Mouse (Mus musculus) c-Kit-positive CD71-positive TER-119-positive erythroid progenitor cells, embryonic 14.5 days (primary cell): ENCODE data around the gene Itpka.
A peak's percentile ranks its signal among the peaks of the same experiment; 100 is the strongest.

Source experiments
- DNase-seq: peaks from one replicate; pipeline ENCODE4 v3.0.0-alpha.2; 2013; ENCODE audit warnings: low spot score

Itpka gene

DNA sequence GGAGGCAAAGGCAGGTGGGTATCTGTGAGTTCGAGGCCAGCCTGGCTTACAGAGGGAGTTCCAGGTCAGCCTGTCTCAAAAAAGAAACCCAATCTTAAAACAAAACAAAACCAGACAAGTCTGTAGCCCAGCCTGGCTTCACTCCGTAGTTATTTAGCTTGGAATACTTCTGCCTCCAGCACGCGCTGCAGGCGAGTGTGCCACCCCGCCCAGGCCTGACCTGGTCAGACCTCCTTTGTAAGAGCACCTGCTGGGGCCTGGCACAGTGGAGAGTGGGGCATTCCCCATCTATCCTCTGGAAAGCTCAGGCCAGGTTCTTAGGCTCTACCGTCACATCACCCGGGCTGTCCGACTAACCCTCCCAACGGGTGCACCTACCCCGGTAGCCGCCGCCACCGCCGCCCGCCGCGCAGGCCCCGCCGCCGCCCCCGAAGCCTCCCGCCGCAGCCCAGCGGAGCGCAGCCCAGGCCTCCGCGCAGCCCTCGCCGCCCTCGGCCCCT lies 15.5 kb downstream of the Itpka start:
- no peak for DNase-seq

- no peak for DNase-seq
Observed at GRCm38 (mm10) chr2:119758101-119758843, 16.1 kb downstream of the Itpka start.

DNA sequence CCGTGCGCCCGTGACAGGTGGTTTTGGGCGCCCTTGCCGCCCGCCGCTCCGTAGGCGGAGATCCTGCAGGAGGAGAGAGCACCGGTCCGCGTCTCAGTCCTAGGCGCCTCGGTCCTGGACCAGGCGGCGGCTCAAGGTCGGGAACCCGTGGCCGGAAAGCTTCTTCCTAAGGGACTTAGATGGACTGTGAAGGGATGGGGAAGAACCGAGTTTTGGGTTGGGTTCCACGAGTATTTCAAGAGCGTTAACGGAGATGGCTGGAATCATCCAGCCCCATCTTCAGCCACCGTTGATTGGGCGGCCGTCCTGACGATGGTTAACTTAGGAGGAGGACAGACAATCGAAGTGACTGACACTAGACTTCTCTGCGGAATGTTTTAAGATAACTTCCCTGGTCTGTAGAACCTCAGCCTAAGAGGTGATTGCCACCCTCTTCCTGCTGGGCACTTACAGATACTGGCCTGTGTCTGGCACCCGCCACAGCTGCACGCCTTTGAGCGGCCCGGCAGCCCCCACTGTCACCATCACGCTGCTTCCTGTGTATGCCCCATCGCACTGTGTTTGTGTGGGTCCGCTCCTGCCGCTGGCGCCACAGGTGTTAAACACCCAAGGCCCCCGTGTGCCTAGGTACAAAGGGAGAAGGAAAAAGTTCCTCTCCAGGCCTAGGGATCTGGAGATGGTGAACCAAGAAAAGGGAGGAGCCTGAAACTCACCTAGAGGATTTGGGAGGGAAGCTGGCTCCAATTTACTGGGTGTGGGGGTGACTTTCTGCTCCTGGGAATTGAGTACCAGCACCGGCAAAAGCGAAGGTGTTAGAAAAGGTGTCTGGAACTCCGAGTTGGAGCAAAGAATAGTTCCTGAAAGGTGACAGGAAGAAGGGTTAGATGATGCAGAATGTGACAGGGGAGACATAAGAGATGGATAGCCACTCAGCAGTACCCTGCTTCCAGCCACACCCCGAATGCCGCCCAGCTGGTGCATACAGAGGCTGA lies 17.0 kb downstream of the Itpka start:
- no peak for DNase-seq

DNA sequence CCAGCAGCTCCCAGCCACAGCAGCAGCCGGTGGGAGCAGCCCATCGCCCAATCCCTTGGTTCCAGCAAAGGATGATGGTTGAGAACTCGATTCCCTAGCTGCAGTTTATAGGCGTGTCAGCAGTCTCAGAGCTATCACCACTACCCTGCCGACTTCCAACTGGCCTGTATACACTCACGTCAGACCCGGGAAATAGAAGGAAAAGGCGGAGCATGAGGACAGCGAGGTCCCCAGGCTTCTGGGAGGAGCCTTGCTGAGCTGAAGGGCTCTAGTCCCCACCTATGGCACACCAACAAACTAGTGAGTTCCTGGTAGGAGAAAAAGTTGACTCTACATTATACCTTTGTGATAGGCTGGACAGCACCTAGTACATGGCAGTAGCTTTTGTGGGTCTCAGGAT lies 18.1 kb downstream of the Itpka start, which contains the start of gene Ltk:
Ltk (minus strand) TSS at position 181 of the 400 bp plus-strand sequence.
- no peak for DNase-seq

GRCm38 (mm10) chr2:119762276-119762675 lies 20.1 kb downstream of the Itpka start:
- no peak for DNase-seq

- DNase-seq, result no peak
Observed at GRCm38 (mm10) chr2:119763924-119764323, 21.8 kb downstream of the Itpka start.

- no peak for DNase-seq
Observed at GRCm38 (mm10) chr2:119767246-119767645, 25.1 kb downstream of the Itpka start.

- peak; percentile 76 for DNase-seq
Observed at GRCm38 (mm10) chr2:119787206-119787883, 45.2 kb downstream of the Itpka start, which contains the start of gene Rpap1. TSS of gene Rpap1 (minus strand) at chr2:119787537.

DNA sequence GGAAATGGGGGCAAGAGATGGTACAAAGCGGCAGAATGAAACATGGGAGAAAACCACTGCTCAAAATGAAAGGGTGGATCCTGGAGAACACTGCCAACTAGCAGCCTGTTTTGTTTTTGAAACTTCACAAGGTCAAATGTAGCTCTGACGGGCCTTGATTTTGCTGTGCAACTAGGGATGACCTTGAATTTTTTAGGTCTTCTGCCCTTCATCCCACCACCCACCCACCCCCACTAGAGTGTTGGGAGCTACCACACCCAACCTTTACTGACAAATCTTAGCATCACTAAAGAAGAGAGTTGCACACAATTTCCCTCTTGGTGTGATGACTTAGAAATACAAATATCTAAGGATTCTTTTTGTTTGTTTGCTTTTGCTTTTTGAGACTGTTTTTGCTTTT lies 47.9 kb downstream of the Itpka start:
- DNase-seq, result no peak

GRCm38 (mm10) chr2:119797279-119797783 lies 55.2 kb downstream of the Itpka start, which contains the start of gene Tyro3:
TSS of gene Tyro3 (plus strand) at chr2:119797733.
- no peak for DNase-seq

DNA sequence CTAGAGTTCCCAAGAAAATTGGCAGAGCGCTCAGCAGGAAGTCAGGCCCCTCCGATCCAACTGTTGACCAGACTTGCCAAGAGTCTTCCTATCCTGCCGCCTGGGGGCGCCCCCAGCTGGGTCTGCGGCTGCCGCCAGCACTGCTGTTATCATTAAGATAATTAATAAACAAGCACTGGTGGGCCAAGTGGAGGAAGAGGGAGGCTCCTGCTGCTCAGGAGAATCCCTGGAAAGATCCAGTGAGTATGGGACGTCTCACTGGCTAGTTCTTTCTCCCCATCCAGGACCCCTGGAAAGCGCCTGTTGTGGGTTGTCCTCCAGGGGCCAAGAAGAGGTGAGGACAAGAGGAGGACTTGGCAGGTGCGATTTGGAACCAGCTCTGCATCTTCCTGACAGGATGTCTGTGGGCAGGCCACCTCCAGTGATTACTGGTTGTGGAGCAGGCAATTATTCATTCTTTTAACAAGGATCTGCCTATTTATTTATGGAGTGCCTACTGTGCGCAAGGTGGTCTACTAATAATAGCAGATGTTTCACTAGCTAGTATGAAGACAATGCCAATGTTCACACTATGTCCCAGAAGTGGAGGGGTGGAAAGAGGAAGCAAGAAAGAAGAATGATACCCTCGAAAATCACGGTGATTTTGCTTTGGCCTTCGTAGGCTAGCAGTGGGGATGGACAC lies 56.2 kb downstream of the Itpka start:
- peak; percentile 23 for DNase-seq

DNA sequence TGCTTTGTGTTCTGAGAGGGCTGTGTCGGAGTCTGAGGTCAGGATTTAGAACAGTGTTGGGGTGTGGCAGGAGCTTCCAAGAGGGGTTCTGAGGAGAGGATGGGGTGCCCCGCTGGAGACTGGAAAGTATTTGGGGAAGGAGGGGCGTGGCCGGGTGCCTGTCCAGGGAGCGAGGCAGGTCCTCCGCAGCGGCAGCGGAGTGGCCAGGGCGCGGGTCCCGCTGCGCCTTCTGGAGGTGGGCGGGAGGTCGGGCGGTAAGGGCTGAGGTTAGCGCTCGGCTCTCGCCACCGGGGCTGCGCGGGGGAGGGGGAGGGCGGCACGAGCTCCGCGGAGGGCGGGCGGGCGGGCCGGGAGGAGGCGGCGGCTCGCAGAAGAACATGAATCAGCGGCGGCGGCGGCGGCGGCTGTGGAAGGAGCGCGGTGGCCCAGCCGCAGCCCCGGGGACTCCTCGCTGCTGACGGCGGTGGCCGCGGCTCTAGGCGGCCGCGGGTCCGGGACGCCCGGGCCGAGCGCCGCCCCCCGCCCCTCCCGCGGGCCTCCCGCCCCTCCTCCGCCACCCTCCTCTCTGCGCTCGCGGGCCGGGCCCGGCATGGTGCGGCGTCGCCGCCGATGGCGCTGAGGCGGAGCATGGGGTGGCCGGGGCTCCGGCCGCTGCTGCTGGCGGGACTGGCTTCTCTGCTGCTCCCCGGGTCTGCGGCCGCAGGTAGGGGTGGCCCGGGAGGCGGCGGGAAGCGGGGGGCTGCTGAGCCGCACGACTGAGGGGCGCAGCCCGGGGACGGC lies 57.2 kb downstream of the Itpka start:
- no peak for DNase-seq

DNA sequence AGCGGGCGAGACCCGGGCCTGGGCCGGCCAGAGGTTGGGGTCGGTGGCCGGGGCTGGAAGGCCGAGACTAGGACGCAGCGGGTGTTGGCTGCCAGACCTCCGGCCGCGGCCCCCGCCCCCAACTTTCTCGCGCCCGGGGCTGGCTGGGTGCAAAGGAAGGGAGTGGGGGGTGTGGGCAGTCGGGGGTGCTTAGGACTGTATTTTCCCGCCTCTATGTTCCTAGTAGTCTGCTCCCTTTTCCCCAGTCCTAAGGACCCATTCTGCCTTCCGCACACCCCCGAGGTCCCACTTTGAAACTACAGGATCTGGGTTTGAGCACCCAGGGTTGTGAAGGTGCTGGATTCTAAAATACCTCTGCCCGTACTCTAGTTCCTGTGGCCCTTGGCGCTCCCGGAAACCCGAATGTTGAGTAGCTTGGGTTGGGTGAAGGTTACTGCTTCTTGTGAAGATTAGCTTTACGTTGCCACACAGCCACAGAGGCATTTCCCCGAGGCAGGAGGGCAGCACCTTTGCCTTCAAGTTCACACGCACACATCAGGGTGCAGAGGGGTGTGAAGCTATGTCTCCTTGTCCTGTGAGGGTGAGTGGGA lies 57.9 kb downstream of the Itpka start:
- DNase-seq, result no peak
